Mouse (Mus musculus): ENCODE data around the gene Dao. TPM values are rescaled to one million over a fixed set of nuclear protein-coding genes. Genes with fewer than 3 reads are reported as not detected.
A peak's percentile ranks its signal among the peaks of the same experiment; 100 is the strongest.

The Dao gene
- polyA plus RNA-seq (2014; fragmentation: Nextera tagmentation; extraction: Ambion mirVana), result not detected in 2 replicates

- Histone ChIP-seq H3K9me3 (replicated peaks; ENCODE audit: control insufficient read depth, low read length) (no peaks in the 10 kb centered on the region), H3K4me1 (ENCODE audit: control insufficient read depth, insufficient read depth, low read length) (no peaks in the 10 kb centered on the region), H3K4me3 (ENCODE audit: low read depth, low read length) (no peak within 1 kb of the TSS), H3K4me2 (no peak within 1 kb of the TSS), H3K27ac (ENCODE audit: low read depth, low read length) (no peak within 1 kb of the TSS), H3K36me3 (ENCODE audit: control insufficient read depth, insufficient read depth, low read length) (no peaks in the 10 kb centered on the region), H3K27me3 (ENCODE audit: control insufficient read depth, insufficient read depth, low read length) (peaks cover 2% of the 10 kb centered on the region; the same call in 1 of the 2 replicates), H3K9ac (ENCODE audit: low read depth, low read length) (no peak within 1 kb of the TSS; the same call in 1 of the 2 replicates)
- ATAC-seq (replicated peaks; ENCODE audit: insufficient number of reproducible peaks, low FRiP score, low TSS enrichment), result no peak
- 55% methylated on average over 5 of the region's 5 CpGs for WGBS (ENCODE audit: insufficient replicate concordance)
Observed at GRCm38 (mm10) chr5:114003542-114003941, at the start of gene Dao. Gene Dao (plus strand): TSS chr5:114003703.

- Histone ChIP-seq H3K4me1 (ENCODE audit: control insufficient read depth, insufficient read depth, low read length) (peaks cover 44% of the 10 kb centered on the region), H3K27ac (ENCODE audit: low read depth, low read length) (0 out of 2 replicates have a peak overlapping the region, but pooled peaks have one; percentile 35), H3K4me2 (no peak overlapping the region; the same call in 1 of the 2 replicates), H3K9ac (ENCODE audit: low read depth, low read length) (no peak overlapping the region; the same call in 1 of the 2 replicates), H3K36me3 (ENCODE audit: control insufficient read depth, insufficient read depth, low read length) (peaks cover 10% of the 10 kb centered on the region), H3K9me3 (replicated peaks; ENCODE audit: control insufficient read depth, low read length) (no peaks in the 10 kb centered on the region), H3K4me3 (ENCODE audit: low read depth, low read length) (no peak overlapping the region), H3K27me3 (ENCODE audit: control insufficient read depth, insufficient read depth, low read length) (no peaks in the 10 kb centered on the region)
- ATAC-seq (replicated peaks; ENCODE audit: insufficient number of reproducible peaks, low FRiP score, low TSS enrichment), result no peak
- 2% methylated on average over 7 of the region's 7 CpGs for WGBS (ENCODE audit: insufficient replicate concordance)
Observed at GRCm38 (mm10) chr5:113954421-113954820, 49.1 kb upstream of the Dao start.

- WGBS (ENCODE audit: insufficient replicate concordance), result 53% methylated on average over 5 of the region's 5 CpGs
- Histone ChIP-seq H3K9ac (ENCODE audit: low read depth, low read length) (no peak overlapping the region), H3K9me3 (replicated peaks; ENCODE audit: control insufficient read depth, low read length) (no peaks in the 10 kb centered on the region), H3K4me1 (ENCODE audit: control insufficient read depth, insufficient read depth, low read length) (peaks cover 43% of the 10 kb centered on the region), H3K4me2 (no peak overlapping the region), H3K36me3 (ENCODE audit: control insufficient read depth, insufficient read depth, low read length) (peaks cover 6% of the 10 kb centered on the region; the same call in 1 of the 2 replicates), H3K4me3 (ENCODE audit: low read depth, low read length) (no peak overlapping the region), H3K27ac (ENCODE audit: low read depth, low read length) (no peak overlapping the region), H3K27me3 (ENCODE audit: control insufficient read depth, insufficient read depth, low read length) (no peaks in the 10 kb centered on the region)
- ATAC-seq (replicated peaks; ENCODE audit: insufficient number of reproducible peaks, low FRiP score, low TSS enrichment), result no peak
Observed at GRCm38 (mm10) chr5:113955281-113955680, 48.2 kb upstream of the Dao start.

- no peak for ATAC-seq (replicated peaks; ENCODE audit: insufficient number of reproducible peaks, low FRiP score, low TSS enrichment)
- peaks cover 39% of the 10 kb centered on the region for H3K4me1 ChIP-seq (ENCODE audit: control insufficient read depth, insufficient read depth, low read length)
- H3K9me3 ChIP-seq (replicated peaks; ENCODE audit: control insufficient read depth, low read length), result no peaks in the 10 kb centered on the region
- no peak overlapping the region for H3K4me2 ChIP-seq
- no peak overlapping the region for H3K4me3 ChIP-seq (ENCODE audit: low read depth, low read length)
- peaks cover 6% of the 10 kb centered on the region; the same call in 1 of the 2 replicates for H3K36me3 ChIP-seq (ENCODE audit: control insufficient read depth, insufficient read depth, low read length)
- no peak overlapping the region for H3K27ac ChIP-seq (ENCODE audit: low read depth, low read length)
- no peaks in the 10 kb centered on the region for H3K27me3 ChIP-seq (ENCODE audit: control insufficient read depth, insufficient read depth, low read length)
- 81% methylated on average over 8 of the region's 8 CpGs for WGBS (ENCODE audit: insufficient replicate concordance)
- no peak overlapping the region for H3K9ac ChIP-seq (ENCODE audit: low read depth, low read length)
Observed at GRCm38 (mm10) chr5:113955691-113956090, 47.8 kb upstream of the Dao start.

- WGBS (ENCODE audit: insufficient replicate concordance), result 8% methylated on average over 4 of the region's 4 CpGs
- no peak overlapping the region for H3K4me3 ChIP-seq (ENCODE audit: low read depth, low read length)
- no peak overlapping the region for H3K9ac ChIP-seq (ENCODE audit: low read depth, low read length)
- H3K27me3 ChIP-seq (ENCODE audit: control insufficient read depth, insufficient read depth, low read length), result no peaks in the 10 kb centered on the region
- H3K9me3 ChIP-seq (replicated peaks; ENCODE audit: control insufficient read depth, low read length), result no peaks in the 10 kb centered on the region
- ATAC-seq (replicated peaks; ENCODE audit: insufficient number of reproducible peaks, low FRiP score, low TSS enrichment), result no peak
- no peak overlapping the region for H3K4me2 ChIP-seq
- H3K4me1 ChIP-seq (ENCODE audit: control insufficient read depth, insufficient read depth, low read length), result peaks cover 31% of the 10 kb centered on the region
- peaks cover 11% of the 10 kb centered on the region; the same call in 1 of the 2 replicates for H3K36me3 ChIP-seq (ENCODE audit: control insufficient read depth, insufficient read depth, low read length)
- no peak overlapping the region for H3K27ac ChIP-seq (ENCODE audit: low read depth, low read length)
Observed at GRCm38 (mm10) chr5:113956510-113956909, 47.0 kb upstream of the Dao start.

GRCm38 (mm10) chr5:113959039-113959438, 44.5 kb upstream of the Dao start:
- no peak for ATAC-seq (replicated peaks; ENCODE audit: insufficient number of reproducible peaks, low FRiP score, low TSS enrichment)
- Histone ChIP-seq H3K27me3 (ENCODE audit: control insufficient read depth, insufficient read depth, low read length) (no peaks in the 10 kb centered on the region), H3K4me3 (ENCODE audit: low read depth, low read length) (no peak overlapping the region), H3K27ac (ENCODE audit: low read depth, low read length) (no peak overlapping the region), H3K9ac (ENCODE audit: low read depth, low read length) (0 out of 2 replicates have a peak overlapping the region, but pooled peaks have one; percentile 34), H3K36me3 (ENCODE audit: control insufficient read depth, insufficient read depth, low read length) (peaks cover 17% of the 10 kb centered on the region), H3K4me1 (ENCODE audit: control insufficient read depth, insufficient read depth, low read length) (peaks cover 25% of the 10 kb centered on the region), H3K9me3 (replicated peaks; ENCODE audit: control insufficient read depth, low read length) (no peaks in the 10 kb centered on the region), H3K4me2 (no peak overlapping the region)
- WGBS (ENCODE audit: insufficient replicate concordance), result 16% methylated on average over 6 of the region's 6 CpGs

DNA sequence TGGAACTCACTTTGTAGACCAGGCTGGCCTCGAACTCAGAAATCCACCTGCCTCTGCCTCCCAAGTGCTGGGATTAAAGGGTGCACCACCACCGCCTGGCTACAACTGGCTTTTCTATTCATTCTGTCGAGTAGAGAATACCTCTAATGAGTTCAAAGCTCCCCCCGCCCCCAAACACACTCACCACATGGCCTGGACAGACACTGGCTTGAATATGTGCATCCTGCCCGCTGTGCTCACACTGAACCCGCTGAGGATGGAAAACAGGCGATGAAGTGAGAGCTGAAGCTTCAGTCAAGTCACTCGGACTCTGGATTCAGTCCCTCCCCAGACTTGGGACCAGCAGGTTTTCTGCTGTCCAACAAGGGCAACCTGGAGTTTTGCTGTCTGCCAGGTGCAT, 43.1 kb upstream of the Dao start:
- H3K27ac ChIP-seq (ENCODE audit: low read depth, low read length), result no peak overlapping the region
- ATAC-seq (replicated peaks; ENCODE audit: insufficient number of reproducible peaks, low FRiP score, low TSS enrichment), result no peak
- H3K9me3 ChIP-seq (replicated peaks; ENCODE audit: control insufficient read depth, low read length), result no peaks in the 10 kb centered on the region
- no peak overlapping the region for H3K4me3 ChIP-seq (ENCODE audit: low read depth, low read length)
- peaks cover 22% of the 10 kb centered on the region for H3K4me1 ChIP-seq (ENCODE audit: control insufficient read depth, insufficient read depth, low read length)
- H3K36me3 ChIP-seq (ENCODE audit: control insufficient read depth, insufficient read depth, low read length), result peaks cover 19% of the 10 kb centered on the region
- no peak overlapping the region for H3K4me2 ChIP-seq
- no peaks in the 10 kb centered on the region for H3K27me3 ChIP-seq (ENCODE audit: control insufficient read depth, insufficient read depth, low read length)
- H3K9ac ChIP-seq (ENCODE audit: low read depth, low read length), result no peak overlapping the region
- WGBS (ENCODE audit: insufficient replicate concordance), result 69% methylated on average over 8 of the region's 8 CpGs

- no peaks in the 10 kb centered on the region for H3K9me3 ChIP-seq (replicated peaks; ENCODE audit: control insufficient read depth, low read length)
- peaks cover 25% of the 10 kb centered on the region for H3K4me1 ChIP-seq (ENCODE audit: control insufficient read depth, insufficient read depth, low read length)
- WGBS (ENCODE audit: insufficient replicate concordance), result 32% methylated on average over 7 of the region's 7 CpGs
- ATAC-seq (replicated peaks; ENCODE audit: insufficient number of reproducible peaks, low FRiP score, low TSS enrichment), result no peak
- H3K4me3 ChIP-seq (ENCODE audit: low read depth, low read length), result no peak overlapping the region
- no peaks in the 10 kb centered on the region for H3K27me3 ChIP-seq (ENCODE audit: control insufficient read depth, insufficient read depth, low read length)
- H3K27ac ChIP-seq (ENCODE audit: low read depth, low read length), result peak overlapping the region; percentile 10
- H3K4me2 ChIP-seq, result peak overlapping the region; percentile 28; the same call in 1 of the 2 replicates
- H3K9ac ChIP-seq (ENCODE audit: low read depth, low read length), result no peak overlapping the region
- peaks cover 23% of the 10 kb centered on the region for H3K36me3 ChIP-seq (ENCODE audit: control insufficient read depth, insufficient read depth, low read length)
Observed at GRCm38 (mm10) chr5:113961776-113962175, 41.7 kb upstream of the Dao start.

DNA sequence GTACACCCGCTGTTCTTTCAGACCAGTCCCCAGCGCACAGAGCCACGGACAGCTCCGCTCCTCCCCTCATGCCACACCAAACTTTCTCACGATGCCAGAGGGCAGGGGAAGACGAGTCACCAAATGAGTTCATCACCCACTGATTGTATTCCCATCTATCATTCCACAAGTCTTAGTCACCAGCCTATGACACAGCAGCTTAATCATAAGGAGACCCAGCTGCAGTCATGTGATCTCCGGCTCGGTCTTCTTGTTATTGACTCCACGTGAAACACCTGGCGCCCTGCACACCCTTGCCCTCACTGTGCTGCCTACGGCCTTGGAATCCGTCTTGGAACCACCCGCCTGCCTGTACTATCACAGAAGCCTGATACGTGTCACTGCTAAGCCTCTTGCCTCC, 38.5 kb upstream of the Dao start:
- H3K4me1 ChIP-seq (ENCODE audit: control insufficient read depth, insufficient read depth, low read length), result peaks cover 18% of the 10 kb centered on the region
- H3K27me3 ChIP-seq (ENCODE audit: control insufficient read depth, insufficient read depth, low read length), result no peaks in the 10 kb centered on the region
- ATAC-seq (replicated peaks; ENCODE audit: insufficient number of reproducible peaks, low FRiP score, low TSS enrichment), result no peak
- H3K9ac ChIP-seq (ENCODE audit: low read depth, low read length), result no peak overlapping the region
- H3K9me3 ChIP-seq (replicated peaks; ENCODE audit: control insufficient read depth, low read length), result no peaks in the 10 kb centered on the region
- H3K36me3 ChIP-seq (ENCODE audit: control insufficient read depth, insufficient read depth, low read length), result peaks cover 30% of the 10 kb centered on the region
- no peak overlapping the region for H3K27ac ChIP-seq (ENCODE audit: low read depth, low read length)
- 84% methylated on average over 14 of the region's 14 CpGs for WGBS (ENCODE audit: insufficient replicate concordance)
- H3K4me3 ChIP-seq (ENCODE audit: low read depth, low read length), result no peak overlapping the region
- no peak overlapping the region for H3K4me2 ChIP-seq

All from heart, embryonic 11.5 days (tissue).